Mouse (Mus musculus) stomach, embryonic 14.5 days (tissue): ENCODE measurements at regions not wholly inside any gene's neighbourhood (a gene's known extent, or its start where the extent isn't known, plus 50 kb on each side); places are given as distances from the start of the nearest gene placed in this dataset.

ENCODE experiments used
- ATAC-seq: fragments of 200-750 bp; cut with Nextera tagmentation; 2 replicates; pipeline ENCODE4 v1.8.0; 2017; ENCODE audit warnings: low read depth, moderate TSS enrichment; ENCODE audit not compliant: insufficient number of reproducible peaks, insufficient read depth, low FRiP score
- H3K27ac ChIP-seq: fragments of 300-500 bp; sonication (generic); 2 replicates; pipeline ENCODE4 v1.5.1; 2014; ENCODE audit warnings: mild to moderate bottlenecking, low read length, moderate library complexity, mixed read lengths
- H3K27me3 ChIP-seq: fragments of 300-500 bp; sonication (generic); 2 replicates; pipeline ENCODE4 v1.6.1; 2014; ENCODE audit warnings: low read length, control low read depth, mixed read lengths; ENCODE audit not compliant: control insufficient read depth, insufficient read depth
- H3K36me3 ChIP-seq: fragments of 300-500 bp; sonication (generic); 2 replicates; pipeline ENCODE4 v1.6.1; 2014; ENCODE audit warnings: mild to moderate bottlenecking, control low read depth, low read length, moderate library complexity, mixed read lengths; ENCODE audit not compliant: control insufficient read depth, insufficient read depth
- H3K4me1 ChIP-seq: fragments of 300-500 bp; sonication (generic); 2 replicates; pipeline ENCODE4 v1.6.1; 2014; ENCODE audit warnings: low read length, control low read depth, mixed read lengths; ENCODE audit not compliant: control insufficient read depth, insufficient read depth
- H3K4me2 ChIP-seq: fragments of 300-500 bp; sonication (generic); replicated peaks from 2 replicates; pipeline ENCODE4 v1.6.1; 2014; ENCODE audit warnings: low read depth, low read length, control low read depth
- H3K4me3 ChIP-seq: fragments of 300-500 bp; sonication (generic); 2 replicates; pipeline ENCODE4 v1.5.1; 2014; ENCODE audit warnings: low read depth, low read length, control low read depth
- H3K9ac ChIP-seq: fragments of 300-500 bp; sonication (generic); replicated peaks from 2 replicates; pipeline ENCODE4 v1.6.1; 2014; ENCODE audit warnings: low read depth, mild to moderate bottlenecking, control low read depth, low read length, moderate library complexity, mixed read lengths
- H3K9me3 ChIP-seq: fragments of 300-500 bp; sonication (generic); 2 replicates; pipeline ENCODE4 v1.6.1; 2016; ENCODE audit warnings: low read depth, low read length, control low read depth; ENCODE audit not compliant: control insufficient read depth
- WGBS: fragments of 180-500 bp; shearing (Covaris S2); extraction: QIAGEN DNeasy Blood & Tissue Kit; methylation state at CpG from one replicate; pipeline ENCODE4 v1.1.7; 2014; 5-methylcytosine and 5-hydroxymethylcytosine counted together

- no peaks in the 10 kb centered on the region for H3K9me3 ChIP-seq
- H3K9ac ChIP-seq, result no peak overlapping the region
- no peaks in the 10 kb centered on the region for H3K36me3 ChIP-seq
- no peaks in the 10 kb centered on the region for H3K27me3 ChIP-seq
- no peaks in the 10 kb centered on the region for H3K4me1 ChIP-seq
- 56% methylated on average over 1 of the region's 1 CpGs for WGBS
- ATAC-seq, result no peak
- H3K27ac ChIP-seq, result no peak overlapping the region
- no peak overlapping the region for H3K4me2 ChIP-seq
- H3K4me3 ChIP-seq, result no peak overlapping the region
Measured at GRCm38 (mm10) chr3:132349602-132350001, 264.5 kb downstream of the Dkk2 start.

GRCm38 (mm10) chr3:132353204-132353603 is 268.1 kb downstream of the Dkk2 start:
- Histone ChIP-seq H3K4me3 (no peak overlapping the region), H3K27me3 (no peaks in the 10 kb centered on the region), H3K9ac (no peak overlapping the region), H3K27ac (no peak overlapping the region), H3K4me1 (no peaks in the 10 kb centered on the region), H3K9me3 (no peaks in the 10 kb centered on the region), H3K36me3 (no peaks in the 10 kb centered on the region), H3K4me2 (no peak overlapping the region)
- ATAC-seq, result no peak
- 87% methylated on average over 2 of the region's 2 CpGs for WGBS

GRCm38 (mm10) chr3:132359596-132359995 is 270.0 kb upstream of the Gimd1 start:
- Histone ChIP-seq H3K27ac (no peak overlapping the region), H3K36me3 (no peaks in the 10 kb centered on the region), H3K4me3 (no peak overlapping the region), H3K9ac (no peak overlapping the region), H3K27me3 (no peaks in the 10 kb centered on the region), H3K9me3 (no peaks in the 10 kb centered on the region), H3K4me2 (no peak overlapping the region), H3K4me1 (no peaks in the 10 kb centered on the region)
- no peak for ATAC-seq
- 47% methylated on average over 3 of the region's 3 CpGs for WGBS

GRCm38 (mm10) chr3:132375579-132375978 is 254.0 kb upstream of the Gimd1 start:
- Histone ChIP-seq H3K36me3 (no peaks in the 10 kb centered on the region), H3K27ac (no peak overlapping the region), H3K9me3 (no peaks in the 10 kb centered on the region), H3K4me3 (no peak overlapping the region), H3K4me2 (no peak overlapping the region), H3K9ac (no peak overlapping the region), H3K27me3 (no peaks in the 10 kb centered on the region), H3K4me1 (no peaks in the 10 kb centered on the region)
- WGBS, result 54% methylated on average over 4 of the region's 4 CpGs
- no peak for ATAC-seq

GRCm38 (mm10) chr3:132417742-132418141 is 211.9 kb upstream of the Gimd1 start:
- ATAC-seq, result no peak
- no peaks in the 10 kb centered on the region for H3K9me3 ChIP-seq
- no peaks in the 10 kb centered on the region for H3K4me1 ChIP-seq
- H3K9ac ChIP-seq, result no peak overlapping the region
- no peak overlapping the region for H3K4me2 ChIP-seq
- H3K4me3 ChIP-seq, result no peak overlapping the region
- 39% methylated on average over 2 of the region's 2 CpGs for WGBS
- no peak overlapping the region; the same call in 1 of the 2 replicates for H3K27ac ChIP-seq
- H3K27me3 ChIP-seq, result no peaks in the 10 kb centered on the region
- no peaks in the 10 kb centered on the region for H3K36me3 ChIP-seq

- no peak overlapping the region for H3K9ac ChIP-seq
- ATAC-seq, result no peak; the same call in 1 of the 2 replicates
- no peaks in the 10 kb centered on the region for H3K9me3 ChIP-seq
- no peaks in the 10 kb centered on the region for H3K27me3 ChIP-seq
- no peak overlapping the region for H3K27ac ChIP-seq
- no peak overlapping the region for H3K4me2 ChIP-seq
- WGBS, result 40% methylated on average over 11 of the region's 11 CpGs
- H3K4me1 ChIP-seq, result peaks cover 4% of the 10 kb centered on the region; the same call in 1 of the 2 replicates
- no peaks in the 10 kb centered on the region for H3K36me3 ChIP-seq
- no peak overlapping the region for H3K4me3 ChIP-seq
Measured at GRCm38 (mm10) chr3:132425819-132426671, 203.6 kb upstream of the Gimd1 start.

GRCm38 (mm10) chr3:132427244-132427643 is 202.4 kb upstream of the Gimd1 start:
- 47% methylated on average over 9 of the region's 9 CpGs for WGBS
- H3K27ac ChIP-seq, result no peak overlapping the region
- no peak for ATAC-seq
- H3K4me3 ChIP-seq, result no peak overlapping the region
- H3K36me3 ChIP-seq, result no peaks in the 10 kb centered on the region
- H3K27me3 ChIP-seq, result no peaks in the 10 kb centered on the region
- H3K9me3 ChIP-seq, result no peaks in the 10 kb centered on the region
- H3K4me2 ChIP-seq, result no peak overlapping the region
- no peak overlapping the region for H3K9ac ChIP-seq
- peaks cover 4% of the 10 kb centered on the region; the same call in 1 of the 2 replicates for H3K4me1 ChIP-seq

- H3K9ac ChIP-seq, result no peak overlapping the region
- H3K27ac ChIP-seq, result no peak overlapping the region
- no peak for ATAC-seq
- H3K4me3 ChIP-seq, result no peak overlapping the region
- no peaks in the 10 kb centered on the region for H3K27me3 ChIP-seq
- H3K4me2 ChIP-seq, result no peak overlapping the region
- WGBS, result 64% methylated on average over 17 of the region's 17 CpGs
- H3K4me1 ChIP-seq, result peaks cover 4% of the 10 kb centered on the region; the same call in 1 of the 2 replicates
- H3K9me3 ChIP-seq, result no peaks in the 10 kb centered on the region
- no peaks in the 10 kb centered on the region for H3K36me3 ChIP-seq
Measured at GRCm38 (mm10) chr3:132428148-132428547, 201.5 kb upstream of the Gimd1 start.

- no peak overlapping the region for H3K4me2 ChIP-seq
- H3K4me1 ChIP-seq, result no peaks in the 10 kb centered on the region
- H3K4me3 ChIP-seq, result no peak overlapping the region
- no peak overlapping the region for H3K27ac ChIP-seq
- no peak overlapping the region for H3K9ac ChIP-seq
- H3K9me3 ChIP-seq, result no peaks in the 10 kb centered on the region
- H3K27me3 ChIP-seq, result no peaks in the 10 kb centered on the region
- no peak for ATAC-seq
- H3K36me3 ChIP-seq, result no peaks in the 10 kb centered on the region
Measured at GRCm38 (mm10) chr3:132431805-132432204, 197.8 kb upstream of the Gimd1 start.
